Mouse (Mus musculus) stomach, postnatal 0 days (tissue): ENCODE results near the gene Frrs1. TPM values are rescaled to one million over a fixed set of nuclear protein-coding genes. Genes with fewer than 3 reads are reported as not detected.
"Not testable (repeated sequence)": the region's sequence is repeated elsewhere in the genome, so short reads cannot be mapped to it uniquely, and the experiment has no call there.

Source experiments
- ATAC-seq: fragments of 200-750 bp; cut with Nextera tagmentation; 2 replicates; pipeline ENCODE4 v1.8.0; 2017; ENCODE audit not compliant: low FRiP score, low TSS enrichment
- DNase-seq: peaks from one replicate; pipeline ENCODE4 v3.0.0-alpha.2; 2016; ENCODE audit warnings: low spot score
- H3K27ac ChIP-seq: fragments of 300-500 bp; sonication (generic); replicated peaks from 2 replicates; pipeline ENCODE4 v1.5.1; 2014; ENCODE audit warnings: mild to moderate bottlenecking, control low read depth
- H3K27me3 ChIP-seq: fragments of 300-500 bp; sonication (generic); 2 replicates; pipeline ENCODE4 v1.6.1; 2014; ENCODE audit warnings: low read length; ENCODE audit not compliant: control insufficient read depth, insufficient read depth
- H3K36me3 ChIP-seq: fragments of 300-500 bp; sonication (generic); 2 replicates; pipeline ENCODE4 v1.6.1; 2014; ENCODE audit warnings: low read length, mixed read lengths; ENCODE audit not compliant: control insufficient read depth, insufficient read depth
- H3K4me1 ChIP-seq: fragments of 300-500 bp; sonication (generic); replicated peaks from 2 replicates; pipeline ENCODE4 v1.6.1; 2014; ENCODE audit warnings: antibody characterized with exemption; ENCODE audit not compliant: control insufficient read depth, insufficient read depth
- H3K4me2 ChIP-seq: fragments of 300-500 bp; sonication (generic); replicated peaks from 2 replicates; pipeline ENCODE4 v1.6.1; 2014; ENCODE audit warnings: low read depth, mild to moderate bottlenecking, control low read depth, moderate library complexity
- H3K4me3 ChIP-seq: fragments of 300-500 bp; sonication (generic); 2 replicates; pipeline ENCODE4 v1.5.1; 2014; ENCODE audit warnings: low read depth, low read length, control low read depth
- H3K9ac ChIP-seq: fragments of 300-500 bp; sonication (generic); 2 replicates; pipeline ENCODE4 v1.6.1; 2014; ENCODE audit warnings: mild to moderate bottlenecking, low read length, control low read depth, mixed read lengths
- H3K9me3 ChIP-seq: fragments of 300-500 bp; sonication (generic); 2 replicates; pipeline ENCODE4 v1.6.1; 2016; ENCODE audit warnings: low read length; ENCODE audit not compliant: control insufficient read depth
- CTCF ChIP-seq: IDR thresholded peaks from 2 replicates; pipeline ENCODE4 v1.5.1; 2016; ENCODE audit warnings: antibody characterized with exemption, low read depth, mild to moderate bottlenecking, moderate library complexity
- EP300 ChIP-seq: optimal IDR thresholded peaks from 2 replicates; pipeline ENCODE3; 2016; ENCODE audit warnings: antibody characterized with exemption
- WGBS: fragments of 180-500 bp; shearing (Covaris S2); extraction: QIAGEN DNeasy Blood & Tissue Kit; methylation state at CpG from one replicate; pipeline ENCODE4 v1.1.7; 2014; 5-methylcytosine and 5-hydroxymethylcytosine counted together
- polyA plus RNA-seq: library from polyadenylated mRNA; unstranded; fragments of >200 nt; fragmentation: Nextera tagmentation; extraction: Ambion mirVana; gene quantifications from 2 replicates; pipeline ENCODE4 v1.2.1, GENCODE M21; 2015

The Frrs1 gene
- 22.3 and 24.1 TPM in 2 replicates for polyA plus RNA-seq

DNA sequence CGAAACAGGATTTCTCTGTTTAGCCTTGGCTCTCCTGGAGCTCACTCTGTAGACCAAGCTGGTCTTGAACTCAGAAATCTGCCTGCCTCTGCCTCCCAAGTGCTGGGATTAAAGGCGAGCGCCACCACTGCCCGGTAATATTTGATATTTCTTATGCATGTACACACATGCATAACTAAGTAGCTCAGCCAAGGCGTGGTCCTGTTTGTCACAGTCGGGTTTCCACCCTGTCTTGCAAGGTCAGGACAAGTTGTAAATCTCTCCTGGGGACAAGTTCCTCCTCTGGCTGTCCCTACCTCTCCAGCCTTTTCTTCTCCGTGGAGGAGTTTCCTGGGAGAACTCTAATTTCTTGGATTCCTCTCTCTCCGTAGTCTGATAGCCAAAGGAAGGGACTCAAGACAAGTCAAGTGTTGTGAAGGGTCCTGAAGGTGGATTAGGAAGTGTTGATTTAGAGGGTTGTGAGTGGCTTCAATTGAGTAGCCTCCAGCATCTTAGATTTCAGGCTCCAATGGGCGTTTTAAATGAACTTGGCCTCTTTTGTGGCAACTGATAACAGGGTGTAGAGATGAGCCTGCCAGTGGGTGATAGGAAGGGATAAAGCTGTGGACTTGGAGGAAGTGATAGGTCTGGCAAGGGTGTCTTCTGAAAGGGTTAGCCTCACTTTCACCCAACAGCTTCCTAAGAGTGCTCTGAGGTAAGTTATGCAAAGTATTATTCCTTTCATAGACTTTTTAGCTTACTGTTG, at the start of gene Frrs1:
Frrs1 (plus strand) TSS at position 524 of the 745 bp plus-strand sequence.
- Histone ChIP-seq H3K9me3 (no peaks in the 10 kb centered on the region), H3K9ac (no peak within 1 kb of the TSS), H3K4me1 (no peaks in the 10 kb centered on the region), H3K27me3 (no peaks in the 10 kb centered on the region), H3K4me2 (no peak within 1 kb of the TSS), H3K27ac (no peak within 1 kb of the TSS), H3K4me3 (no peak within 1 kb of the TSS), H3K36me3 (no peaks in the 10 kb centered on the region)
- no peak for ATAC-seq
- 71% methylated on average over 9 of the region's 9 CpGs for WGBS
- TF ChIP-seq EP300, result no peak
- no peak for TF ChIP-seq CTCF
- DNase-seq, result no peak

GRCm38 (mm10) chr3:116810351-116810750, 48.9 kb upstream of the Frrs1 start:
- 75% methylated on average over 6 of the region's 6 CpGs for WGBS
- not testable (repeated sequence) for ATAC-seq, DNase-seq

GRCm38 (mm10) chr3:116812946-116813345, 46.3 kb upstream of the Frrs1 start:
- no peaks in the 10 kb centered on the region for H3K4me1 ChIP-seq
- no peak overlapping the region for H3K9ac ChIP-seq
- H3K27ac ChIP-seq, result no peak overlapping the region
- ATAC-seq (no peak), DNase-seq (no peak)
- no peak overlapping the region for H3K4me2 ChIP-seq
- TF ChIP-seq CTCF, result no peak
- no peak for TF ChIP-seq EP300
- H3K4me3 ChIP-seq, result no peak overlapping the region
- H3K36me3 ChIP-seq, result no peaks in the 10 kb centered on the region
- 71% methylated on average over 2 of the region's 2 CpGs for WGBS
- no peaks in the 10 kb centered on the region for H3K27me3 ChIP-seq
- H3K9me3 ChIP-seq, result no peaks in the 10 kb centered on the region

More at GRCm38 (mm10) chr3:116810351-116810750, 48.9 kb upstream of the Frrs1 start:
- H3K36me3 ChIP-seq, H3K9me3 ChIP-seq, H3K4me3 ChIP-seq, H3K4me2 ChIP-seq, H3K27ac ChIP-seq, H3K27me3 ChIP-seq, H3K4me1 ChIP-seq, H3K9ac ChIP-seq: not testable (repeated sequence)

- Histone ChIP-seq H3K9me3 (no peaks in the 10 kb centered on the region), H3K27ac (no peak overlapping the region), H3K27me3 (no peaks in the 10 kb centered on the region), H3K4me3 (no peak overlapping the region), H3K4me2 (no peak overlapping the region), H3K36me3 (no peaks in the 10 kb centered on the region), H3K9ac (no peak overlapping the region), H3K4me1 (no peaks in the 10 kb centered on the region)
- WGBS, result 72% methylated on average over 6 of the region's 6 CpGs
- DNase-seq, result no peak
- ATAC-seq, result no peak
- TF ChIP-seq CTCF (no peak), EP300 (no peak)
Measured at GRCm38 (mm10) chr3:116815305-116815797, 43.9 kb upstream of the Frrs1 start.

DNA sequence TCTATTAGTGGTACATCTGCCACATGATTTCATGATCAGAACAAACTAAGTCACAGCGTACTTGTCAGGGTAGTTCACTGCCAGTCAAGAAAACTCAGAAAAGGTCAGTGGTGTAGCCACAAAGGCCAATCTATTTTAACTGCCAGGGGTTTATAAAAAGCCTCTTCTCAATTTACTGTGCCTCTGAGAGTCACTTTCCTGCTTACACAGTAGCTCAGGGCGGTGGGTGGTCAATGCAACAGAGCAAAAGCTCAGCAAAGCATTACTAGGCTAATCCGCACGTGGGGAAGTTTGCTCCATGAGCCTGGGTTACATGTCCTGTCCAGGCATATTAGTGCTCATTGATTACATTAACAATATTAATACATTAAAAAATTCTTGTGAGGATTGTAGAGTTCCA, 43.3 kb upstream of the Frrs1 start:
- no peak for ATAC-seq
- Histone ChIP-seq H3K9ac (no peak overlapping the region), H3K27me3 (no peaks in the 10 kb centered on the region), H3K9me3 (no peaks in the 10 kb centered on the region), H3K4me2 (no peak overlapping the region), H3K27ac (no peak overlapping the region), H3K4me1 (no peaks in the 10 kb centered on the region), H3K4me3 (no peak overlapping the region), H3K36me3 (no peaks in the 10 kb centered on the region)
- no peak for TF ChIP-seq CTCF
- TF ChIP-seq EP300, result no peak
- 77% methylated on average over 4 of the region's 4 CpGs for WGBS
- DNase-seq, result no peak

DNA sequence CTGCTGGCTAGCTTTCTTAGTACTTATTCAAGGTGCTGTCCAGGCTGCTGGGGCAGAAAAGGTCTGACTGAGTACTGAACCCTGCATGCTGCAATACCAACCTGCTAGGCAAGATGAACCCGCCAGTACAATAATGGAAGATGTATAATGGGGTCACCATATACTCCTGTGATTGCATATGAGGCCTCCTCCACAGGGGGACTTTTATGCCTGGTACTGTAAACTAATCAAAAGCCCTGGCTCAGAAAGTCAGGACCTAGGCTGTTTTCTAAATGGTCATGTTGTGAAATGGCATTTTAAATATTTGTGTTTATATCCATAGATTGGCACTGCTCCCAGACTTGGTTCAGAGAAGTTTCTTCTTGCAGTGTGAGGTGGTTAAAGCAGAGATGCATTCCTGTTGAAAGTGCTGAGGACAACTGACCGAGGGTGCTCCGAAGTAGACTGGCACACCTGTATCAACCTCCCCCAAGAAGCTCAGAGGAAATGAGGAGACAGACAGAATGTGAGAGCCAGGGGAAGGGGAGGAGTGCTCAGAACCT, 42.5 kb upstream of the Frrs1 start:
- H3K9me3 ChIP-seq, result no peaks in the 10 kb centered on the region
- H3K4me3 ChIP-seq, result no peak overlapping the region
- no peak overlapping the region for H3K27ac ChIP-seq
- H3K4me2 ChIP-seq, result no peak overlapping the region
- no peaks in the 10 kb centered on the region for H3K27me3 ChIP-seq
- WGBS, result 61% methylated on average over 3 of the region's 3 CpGs
- no peak for DNase-seq
- no peak for ATAC-seq
- no peak overlapping the region for H3K9ac ChIP-seq
- no peaks in the 10 kb centered on the region for H3K36me3 ChIP-seq
- TF ChIP-seq CTCF (no peak), EP300 (no peak)
- no peaks in the 10 kb centered on the region for H3K4me1 ChIP-seq
